8 mouse cellular contexts compared by ENCODE assay signal in the genomic region with DNA sequence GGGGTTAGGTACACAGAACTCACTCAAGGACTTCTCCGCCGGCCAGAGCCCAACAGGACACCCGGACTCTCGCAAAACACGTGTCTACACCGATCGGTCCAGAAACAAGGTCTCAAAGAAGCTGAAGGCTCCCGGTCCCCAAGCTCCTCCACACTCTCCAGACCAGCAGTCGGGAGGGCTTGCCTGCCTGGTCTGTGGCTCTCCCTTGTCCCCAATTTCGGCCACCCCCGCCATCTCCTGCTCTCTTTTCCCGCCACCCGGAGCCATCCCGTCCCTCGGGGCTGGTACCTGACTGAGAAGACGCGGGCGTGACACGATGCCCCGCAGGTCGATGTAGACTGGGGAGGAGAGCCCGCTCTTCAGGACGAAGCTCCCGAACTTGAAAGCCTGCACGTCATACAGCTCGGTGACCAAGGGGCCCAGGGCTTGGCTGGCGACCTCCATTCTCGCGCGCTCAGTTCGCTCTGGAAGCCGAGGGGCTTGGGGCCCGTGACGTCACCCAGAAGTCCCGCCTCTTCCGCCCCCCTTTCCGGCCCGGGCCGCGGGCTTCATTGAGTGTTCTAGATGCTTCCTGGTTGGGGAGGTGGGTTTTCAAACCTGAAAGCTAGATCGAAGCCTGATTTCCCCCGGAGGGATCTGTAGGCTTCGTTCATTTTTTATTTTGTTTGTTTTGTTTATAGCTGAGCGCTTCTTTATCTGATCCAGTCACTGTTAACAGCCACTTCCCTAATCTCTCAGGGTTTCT. TPM values are rescaled to one million over a fixed set of nuclear protein-coding genes. Genes with fewer than 3 reads are reported as not detected.
DNase-seq lines count a peak whose midpoint lies in the region; ATAC-seq and TF ChIP-seq lines count a peak whose summit lies in the region.

Gene Umps, minus strand, starts transcription at position 501 of the 745 bp plus-strand sequence.

- no peak for TF ChIP-seq CTCF in C2C12 (IDR thresholded peaks at IDR 0.05; ENCODE audit: control insufficient read depth, insufficient read depth, insufficient read length)
- TF ChIP-seq CTCF in embryonic fibroblast, embryonic 13.5 days (IDR thresholded peaks at IDR 0.05; ENCODE audit: borderline replicate concordance, insufficient read depth, low read length) = no peak
- no peak for TF ChIP-seq CTCF in liver, adult 2 months (IDR thresholded peaks at IDR 0.05; ENCODE audit: low read depth, low read length)

- peaks cover 53% of the 10 kb centered on the region for H3K79me2 ChIP-seq in C2C12 (ENCODE audit: control insufficient read depth, insufficient read depth)
- peaks cover 4% of the 10 kb centered on the region; the same call in 1 of the 2 replicates for H3K79me2 ChIP-seq in liver, adult 2 months (ENCODE audit: control insufficient read depth, insufficient read depth, low read length)

- peaks cover 33% of the 10 kb centered on the region for H3K79me3 ChIP-seq in C2C12 (ENCODE audit: low read depth)

- 2% methylated on average over 44 of the region's 44 CpGs for WGBS in heart, embryonic 11.5 days (ENCODE audit: insufficient replicate concordance)
- under 1% methylated on average over 44 of the region's 44 CpGs for WGBS in kidney, embryonic 16.5 days
- under 1% methylated on average over 44 of the region's 44 CpGs for WGBS in liver, adult 2 months

- H3K9me3 ChIP-seq in heart, embryonic 11.5 days (replicated peaks; ENCODE audit: control insufficient read depth, low read length) = no peaks in the 10 kb centered on the region
- no peaks in the 10 kb centered on the region for H3K9me3 ChIP-seq in kidney, embryonic 16.5 days (ENCODE audit: low read length)

- H3K27ac ChIP-seq in embryonic fibroblast, embryonic 13.5 days (ENCODE audit: insufficient read depth, low read length) = peak within 1 kb of the TSS; percentile 36
- H3K27ac ChIP-seq in heart, embryonic 11.5 days (ENCODE audit: low read depth, low read length) = peak within 1 kb of the TSS; percentile 38; the same call in 1 of the 2 replicates
- peak within 1 kb of the TSS; percentile 59 for H3K27ac ChIP-seq in kidney, embryonic 16.5 days (ENCODE audit: low read length)
- H3K27ac ChIP-seq in liver, adult 2 months (replicated peaks; ENCODE audit: insufficient read depth, low read depth, low read length) = peak within 1 kb of the TSS; percentile 76

- no peaks in the 10 kb centered on the region for H3K27me3 ChIP-seq in C2C12 (ENCODE audit: control insufficient read depth, insufficient read depth, insufficient read length)
- no peaks in the 10 kb centered on the region for H3K27me3 ChIP-seq in heart, embryonic 11.5 days (ENCODE audit: control insufficient read depth, insufficient read depth, low read length)
- no peaks in the 10 kb centered on the region for H3K27me3 ChIP-seq in kidney, embryonic 16.5 days (ENCODE audit: insufficient read depth, low read length)
- H3K27me3 ChIP-seq in liver, adult 2 months (ENCODE audit: control insufficient read depth, insufficient read depth, low read length) = no peaks in the 10 kb centered on the region

- peak; percentile 71 for TF ChIP-seq POLR2A in embryonic fibroblast, embryonic 13.5 days (IDR thresholded peaks at IDR 0.05; ENCODE audit: low read depth, low read length)
- 0 out of 2 replicates have a peak, but pooled peaks have one; percentile 15 for TF ChIP-seq POLR2A in liver, adult 2 months (IDR thresholded peaks at IDR 0.05; ENCODE audit: extremely low read depth, insufficient read depth, low read length)

- H3K4me3 ChIP-seq in C2C12 (ENCODE audit: insufficient read depth, poor library complexity, severe bottlenecking) = peak within 1 kb of the TSS; percentile 89
- H3K4me3 ChIP-seq in embryonic fibroblast, embryonic 13.5 days (ENCODE audit: insufficient read depth, low read length) = peak within 1 kb of the TSS; percentile 82
- peak within 1 kb of the TSS; percentile 89 for H3K4me3 ChIP-seq in heart, embryonic 11.5 days (ENCODE audit: low read depth, low read length)
- peak within 1 kb of the TSS; percentile 90 for H3K4me3 ChIP-seq in kidney, embryonic 16.5 days (ENCODE audit: low read length)
- peak within 1 kb of the TSS; percentile 80 for H3K4me3 ChIP-seq in liver, adult 2 months (ENCODE audit: insufficient read depth, low read depth, low read length)

- peak within 1 kb of the TSS; percentile 87 for H3K9ac ChIP-seq in heart, embryonic 11.5 days (ENCODE audit: low read depth, low read length)
- H3K9ac ChIP-seq in kidney, embryonic 16.5 days (replicated peaks; ENCODE audit: low read length) = peak within 1 kb of the TSS; percentile 91
- H3K9ac ChIP-seq in liver, adult 2 months (ENCODE audit: low read depth, low read length) = peak within 1 kb of the TSS; percentile 75

- peak within 1 kb of the TSS; percentile 88 for H3K4me2 ChIP-seq in heart, embryonic 11.5 days
- peak within 1 kb of the TSS; percentile 71 for H3K4me2 ChIP-seq in kidney, embryonic 16.5 days (replicated peaks; ENCODE audit: low read depth, low read length)

- peak within 1 kb of the TSS; percentile 58 for H3ac ChIP-seq in C2C12 (ENCODE audit: control insufficient read depth, insufficient read length, low read depth)

- DNase-seq in brain, adult 2 months (ENCODE audit: low read depth, low spot score) = peak; percentile 79
- DNase-seq in liver, adult 2 months (ENCODE audit: extremely low read depth, low read depth, low spot score) = peak; percentile 68
- peak; percentile 79 to 81 for DNase-seq in spleen, postnatal 36 days (ENCODE audit: low spot score in 2 of 2)

- peaks cover 2% of the 10 kb centered on the region; the same call in 1 of the 2 replicates for H3K4me1 ChIP-seq in embryonic fibroblast, embryonic 13.5 days (ENCODE audit: control insufficient read depth, insufficient read depth, low read length)
- H3K4me1 ChIP-seq in heart, embryonic 11.5 days (ENCODE audit: control insufficient read depth, insufficient read depth, low read length) = peaks cover 8% of the 10 kb centered on the region
- H3K4me1 ChIP-seq in kidney, embryonic 16.5 days (ENCODE audit: insufficient read depth, low read length) = peaks cover 7% of the 10 kb centered on the region
- H3K4me1 ChIP-seq in liver, adult 2 months (ENCODE audit: control insufficient read depth, insufficient read depth, low read length) = peaks cover 15% of the 10 kb centered on the region

- H3K36me3 ChIP-seq in C2C12 (ENCODE audit: control insufficient read depth, insufficient read depth) = peaks cover 22% of the 10 kb centered on the region
- H3K36me3 ChIP-seq in heart, embryonic 11.5 days (ENCODE audit: control insufficient read depth, insufficient read depth, low read length) = peaks cover 13% of the 10 kb centered on the region
- peaks cover 9% of the 10 kb centered on the region for H3K36me3 ChIP-seq in kidney, embryonic 16.5 days (ENCODE audit: insufficient read depth, low read length)
- H3K36me3 ChIP-seq in liver, adult 2 months (ENCODE audit: control insufficient read depth, insufficient read depth, low read length) = peaks cover 7% of the 10 kb centered on the region

- ATAC-seq in heart, embryonic 11.5 days (replicated peaks; ENCODE audit: insufficient number of reproducible peaks, low FRiP score, low TSS enrichment) = peak; percentile 84
- peak; percentile 92 for ATAC-seq in kidney, embryonic 16.5 days (ENCODE audit: low FRiP score, low TSS enrichment)
- ATAC-seq in monocyte, adult 5-6 weeks (replicated peaks; ENCODE audit: insufficient number of reproducible peaks, low FRiP score, low TSS enrichment, poor library complexity, severe bottlenecking) = peak; percentile 80

TF ChIP-seq in C2C12, 6 proteins besides CTCF, POLR2A, EP300 and RAD21:
- TF ChIP-seq FOSL1 (IDR thresholded peaks at IDR 0.05; ENCODE audit: insufficient read depth, low read length, poor library complexity, severe bottlenecking) (no peak), USF1 (IDR thresholded peaks at IDR 0.05; ENCODE audit: low read depth) (no peak), MYOD1 (IDR thresholded peaks at IDR 0.05; ENCODE audit: control insufficient read depth, insufficient read length, low read depth) (no peak), CEBPB (IDR thresholded peaks at IDR 0.05; ENCODE audit: low read depth) (no peak), MYOG (IDR thresholded peaks at IDR 0.05; ENCODE audit: control insufficient read depth, extremely low read depth, insufficient read length) (no peak), MAX (IDR thresholded peaks at IDR 0.05) (no peak)

RNA-seq across cellular contexts. Expression of gene Umps, which starts in this region (rescaled TPM):
- 55.6 TPM for polyA plus RNA-seq in C2C12 (2012; fragmentation: generic; extraction: Trizol)
- polyA plus RNA-seq in embryonic fibroblast, embryonic 13.5 days (2011; ENCODE audit: insufficient read length, low read depth, missing spikeins) = 23.3 and 25.5 TPM in 2 replicates
- 43.0 and 43.9 TPM in 2 replicates for polyA plus RNA-seq in heart, embryonic 11.5 days (2014; fragmentation: Nextera tagmentation; extraction: Ambion mirVana)
- 66.3 and 66.6 TPM in 2 replicates for polyA plus RNA-seq in kidney, embryonic 16.5 days (2015; fragmentation: Nextera tagmentation; extraction: Ambion mirVana)
- total RNA-seq in liver, adult 2 months (2014; rRNA removed) = 25.4 and 26.5 TPM in 2 replicates
- 12.9 and 14.9 TPM in 2 replicates for polyA plus RNA-seq in liver, adult 2 months (2012; rRNA removed)
- 19.4 to 23.2 TPM (median 22.4 TPM) in 3 replicates for total RNA-seq in monocyte, adult 5-6 weeks (2017)

Comparison
In these comparisons a context has a peak if more than half of its experiments do, and no peak if none do; other contexts are left out.
1. Peak in every context shown above with its lines: DNase-seq, ATAC-seq, H3K4me3 ChIP-seq and H3K27ac ChIP-seq.